Mouse (Mus musculus) forebrain, embryonic 11.5 days (tissue): ENCODE measurements around the gene Myo18a. TPM values are rescaled to one million over a fixed set of nuclear protein-coding genes. Genes with fewer than 3 reads are reported as not detected.
A peak's percentile ranks its signal among the peaks of the same experiment; 100 is the strongest.

Experiments used
- ATAC-seq: fragments of 200-750 bp; cut with Nextera tagmentation; replicated peaks from 2 replicates; pipeline ENCODE4 v1.8.0; 2017; ENCODE audit warnings: moderate TSS enrichment; ENCODE audit not compliant: low FRiP score
- DNase-seq: peaks from one replicate; pipeline ENCODE4 v3.0.0-alpha.2; 2017; ENCODE audit warnings: low spot score
- H3K27ac ChIP-seq: fragments of 300-500 bp; sonication (generic); 2 replicates; pipeline ENCODE4 v1.5.1; 2014; ENCODE audit warnings: low read depth, low read length
- H3K27me3 ChIP-seq: fragments of 300-500 bp; sonication (generic); 2 replicates; pipeline ENCODE4 v1.6.1; 2014; ENCODE audit warnings: mild to moderate bottlenecking, low read length, mixed read lengths; ENCODE audit not compliant: control insufficient read depth, insufficient read depth
- H3K36me3 ChIP-seq: fragments of 300-500 bp; sonication (generic); 2 replicates; pipeline ENCODE4 v1.6.1; 2014; ENCODE audit warnings: mild to moderate bottlenecking, low read length, moderate library complexity, mixed read lengths; ENCODE audit not compliant: control insufficient read depth, insufficient read depth
- H3K4me1 ChIP-seq: fragments of 300-500 bp; sonication (generic); replicated peaks from 2 replicates; pipeline ENCODE4 v1.6.1; 2014; ENCODE audit warnings: low read length, mixed read lengths; ENCODE audit not compliant: control insufficient read depth, insufficient read depth
- H3K4me2 ChIP-seq: fragments of 300-500 bp; sonication (generic); 2 replicates; pipeline ENCODE4 v1.6.1; 2014; ENCODE audit warnings: low read depth, mild to moderate bottlenecking, low read length, moderate library complexity, mixed read lengths; ENCODE audit not compliant: severe bottlenecking
- H3K4me3 ChIP-seq: fragments of 300-500 bp; sonication (generic); 2 replicates; pipeline ENCODE4 v1.5.1; 2014; ENCODE audit warnings: low read depth, low read length
- H3K9ac ChIP-seq: fragments of 300-500 bp; sonication (generic); 2 replicates; pipeline ENCODE4 v1.6.1; 2014; ENCODE audit warnings: low read length
- H3K9me3 ChIP-seq: fragments of 300-500 bp; sonication (generic); 2 replicates; pipeline ENCODE4 v1.6.1; 2016; ENCODE audit warnings: low read length, mixed read lengths; ENCODE audit not compliant: control insufficient read depth
- WGBS: fragments of 180-500 bp; shearing (Covaris S2); extraction: QIAGEN DNeasy Blood & Tissue Kit; methylation state at CpG from one replicate; pipeline ENCODE4 v1.1.7; 2014; 5-methylcytosine and 5-hydroxymethylcytosine counted together
- polyA plus RNA-seq: library from polyadenylated mRNA; unstranded; fragments of >200 nt; fragmentation: Nextera tagmentation; extraction: Ambion mirVana; gene quantifications from 2 replicates; pipeline ENCODE4 v1.2.1, GENCODE M21; 2014

The Myo18a gene
- polyA plus RNA-seq, 1 experiment from 2014 or later: 31.4 TPM

DNA sequence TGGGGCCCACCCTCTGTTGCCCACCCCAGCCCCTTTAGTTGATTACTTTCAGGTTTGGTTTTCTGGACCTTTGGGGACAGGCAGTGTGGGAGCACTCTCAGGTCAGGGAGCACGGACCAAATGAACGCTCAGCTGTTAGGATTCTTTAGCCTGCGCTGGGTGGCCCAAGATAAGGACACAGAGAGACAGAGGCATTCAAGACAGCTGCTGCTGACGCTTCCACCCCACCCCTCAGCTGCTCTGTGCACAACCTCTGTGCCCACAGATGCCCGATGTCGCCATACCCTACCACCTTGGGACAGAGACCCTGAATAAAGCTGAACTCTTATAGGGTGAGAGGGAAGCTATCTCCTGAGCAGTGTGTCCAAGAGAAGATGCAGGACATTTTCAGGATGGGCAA is 47.0 kb downstream of the Myo18a start:
- Histone ChIP-seq H3K27me3 (no peaks in the 10 kb centered on the region), H3K27ac (no peak overlapping the region), H3K9ac (no peak overlapping the region), H3K4me1 (peaks cover 7% of the 10 kb centered on the region), H3K36me3 (no peaks in the 10 kb centered on the region), H3K4me2 (no peak overlapping the region), H3K9me3 (no peaks in the 10 kb centered on the region), H3K4me3 (no peak overlapping the region)
- WGBS: 95% methylated on average over 6 of the region's 6 CpGs
- DNase-seq: no peak
- ATAC-seq: no peak

DNA sequence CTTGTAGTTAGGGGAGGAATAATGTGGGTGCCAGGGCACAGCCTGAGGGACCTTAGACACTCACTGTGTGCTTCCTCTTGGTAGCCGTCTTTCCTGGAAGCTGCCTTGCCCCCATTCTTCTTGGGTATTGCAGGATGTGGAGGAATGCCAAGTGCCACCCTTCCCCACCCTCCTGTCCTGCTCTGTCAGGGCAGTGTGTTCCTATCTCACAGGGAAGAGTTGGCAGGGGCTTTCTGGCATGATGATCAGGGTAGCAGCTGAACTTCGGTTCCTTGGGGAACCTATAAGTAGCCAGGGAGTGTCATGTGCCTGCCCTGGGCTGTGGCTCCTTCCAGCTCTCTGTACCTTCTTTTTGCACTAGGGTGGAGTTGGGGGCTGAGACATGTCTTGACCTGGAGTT is 50.9 kb downstream of the Myo18a start:
- no peak for DNase-seq
- WGBS: 84% methylated on average over 2 of the region's 2 CpGs
- H3K36me3 ChIP-seq: no peaks in the 10 kb centered on the region
- no peaks in the 10 kb centered on the region for H3K4me1 ChIP-seq
- no peaks in the 10 kb centered on the region for H3K9me3 ChIP-seq
- ATAC-seq: no peak
- no peak overlapping the region for H3K4me2 ChIP-seq
- H3K27ac ChIP-seq: no peak overlapping the region
- no peak overlapping the region for H3K4me3 ChIP-seq
- no peak overlapping the region for H3K9ac ChIP-seq
- H3K27me3 ChIP-seq: no peaks in the 10 kb centered on the region

DNA sequence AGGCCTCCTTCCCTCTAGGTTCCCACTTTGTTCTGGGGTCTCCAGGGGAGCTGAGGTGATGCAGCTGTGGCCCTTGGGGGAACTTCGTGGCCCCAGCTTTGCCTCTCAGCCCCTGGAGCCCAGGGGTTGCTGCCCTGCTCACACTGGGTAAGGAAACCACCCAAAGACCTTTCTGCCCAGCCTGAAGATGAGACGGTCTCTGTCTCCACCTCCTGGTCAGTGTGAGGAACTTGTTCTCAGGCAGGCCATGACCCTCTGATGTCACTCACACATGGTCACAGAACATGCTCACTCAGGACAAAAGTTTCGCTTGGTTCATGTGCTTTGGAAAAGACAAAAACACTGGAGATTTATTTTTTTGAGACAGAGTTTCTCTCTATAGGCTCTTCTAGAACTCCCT is 53.0 kb downstream of the Myo18a start:
- no peaks in the 10 kb centered on the region for H3K27me3 ChIP-seq
- no peak overlapping the region for H3K27ac ChIP-seq
- no peaks in the 10 kb centered on the region for H3K9me3 ChIP-seq
- H3K4me2 ChIP-seq: no peak overlapping the region
- H3K4me3 ChIP-seq: no peak overlapping the region
- ATAC-seq (no peak), DNase-seq (peak; percentile 80)
- no peaks in the 10 kb centered on the region for H3K4me1 ChIP-seq
- WGBS: 19% methylated on average over 3 of the region's 3 CpGs
- H3K36me3 ChIP-seq: no peaks in the 10 kb centered on the region
- no peak overlapping the region for H3K9ac ChIP-seq

DNA sequence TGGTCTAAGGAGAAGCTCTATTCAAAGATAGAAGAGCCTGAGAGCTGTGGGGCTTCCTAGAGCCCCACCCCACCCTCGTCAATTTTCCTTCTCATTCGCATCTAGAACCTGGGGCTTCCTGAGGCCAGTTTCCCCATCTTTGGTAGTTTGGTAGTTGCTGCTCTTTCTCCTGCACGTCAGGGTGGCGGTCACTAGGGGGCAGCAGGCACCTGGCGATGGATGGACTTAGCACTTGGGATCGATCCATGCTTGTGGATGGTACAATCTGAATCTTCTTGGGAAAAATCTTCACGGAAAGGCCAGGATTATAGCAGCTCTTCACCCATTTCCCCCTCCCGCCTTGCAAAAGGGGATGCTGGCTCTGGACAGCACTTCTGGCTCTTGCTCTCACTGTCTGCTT is 58.6 kb downstream of the Myo18a start:
- Histone ChIP-seq H3K36me3 (no peaks in the 10 kb centered on the region; the same call in 1 of the 2 replicates), H3K4me2 (no peak overlapping the region), H3K4me1 (0 out of 2 replicates have a peak, but pooled peaks cover 8% of the 10 kb centered on the region), H3K9me3 (no peaks in the 10 kb centered on the region), H3K27me3 (no peaks in the 10 kb centered on the region), H3K27ac (no peak overlapping the region), H3K4me3 (no peak overlapping the region), H3K9ac (no peak overlapping the region)
- WGBS: 19% methylated on average over 8 of the region's 8 CpGs
- ATAC-seq (no peak), DNase-seq (peak; percentile 82)

DNA sequence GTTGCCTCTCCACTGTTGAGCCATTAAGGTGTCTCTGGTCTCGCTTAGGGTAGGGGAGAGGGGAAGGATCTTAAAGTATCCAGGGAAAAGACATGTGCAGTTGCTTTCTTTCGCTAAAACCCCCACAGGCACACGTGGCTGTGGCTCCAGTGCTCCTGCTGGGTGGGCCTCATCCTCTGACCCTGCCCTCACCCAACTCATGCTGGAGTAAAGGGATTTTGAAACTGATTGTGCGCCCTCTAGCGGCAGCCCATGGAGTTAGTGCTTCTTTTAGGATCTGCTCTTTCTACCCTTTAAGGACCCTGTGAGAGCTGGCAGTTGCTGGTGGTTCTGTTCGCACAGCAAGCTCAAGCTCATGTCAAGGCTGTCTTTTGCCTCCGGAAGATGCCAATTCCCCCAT is 59.7 kb downstream of the Myo18a start:
- Histone ChIP-seq H3K4me3 (no peak overlapping the region), H3K9me3 (no peaks in the 10 kb centered on the region), H3K4me1 (peaks cover 10% of the 10 kb centered on the region; the same call in 1 of the 2 replicates), H3K27ac (no peak overlapping the region), H3K36me3 (no peaks in the 10 kb centered on the region; the same call in 1 of the 2 replicates), H3K4me2 (no peak overlapping the region), H3K9ac (no peak overlapping the region), H3K27me3 (no peaks in the 10 kb centered on the region)
- DNase-seq (peak; percentile 89), ATAC-seq (no peak)
- WGBS: 15% methylated on average over 7 of the region's 7 CpGs

DNA sequence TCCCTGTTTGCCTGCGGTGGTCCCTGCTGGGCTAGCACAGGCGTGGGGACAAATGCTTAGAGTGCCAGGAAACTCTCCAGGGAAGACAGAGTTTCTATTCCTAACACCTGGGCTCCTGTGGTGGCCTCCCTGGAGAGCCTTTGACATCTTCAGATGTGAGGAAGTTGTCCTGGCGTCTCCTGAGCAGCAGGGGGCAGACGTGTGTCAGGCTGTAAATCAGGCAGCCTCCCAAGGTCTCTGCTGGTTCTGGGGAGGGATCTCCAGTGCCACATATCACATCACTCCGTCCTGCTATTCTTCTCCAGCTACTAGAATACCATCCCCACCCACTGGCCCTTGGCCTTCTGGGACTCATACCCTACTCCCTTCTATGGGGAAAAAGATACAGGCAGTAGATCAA is 62.8 kb downstream of the Myo18a start:
- no peak overlapping the region for H3K9ac ChIP-seq
- peaks cover 13% of the 10 kb centered on the region for H3K4me1 ChIP-seq
- ATAC-seq: no peak; the same call in 1 of the 2 replicates
- peak; percentile 83 for DNase-seq
- H3K9me3 ChIP-seq: no peaks in the 10 kb centered on the region
- H3K4me2 ChIP-seq: no peak overlapping the region
- H3K27me3 ChIP-seq: peaks cover 3% of the 10 kb centered on the region; the same call in 1 of the 2 replicates
- no peak overlapping the region for H3K27ac ChIP-seq
- under 1% methylated on average over 5 of the region's 5 CpGs for WGBS
- H3K4me3 ChIP-seq: no peak overlapping the region
- no peaks in the 10 kb centered on the region; the same call in 1 of the 2 replicates for H3K36me3 ChIP-seq

DNA sequence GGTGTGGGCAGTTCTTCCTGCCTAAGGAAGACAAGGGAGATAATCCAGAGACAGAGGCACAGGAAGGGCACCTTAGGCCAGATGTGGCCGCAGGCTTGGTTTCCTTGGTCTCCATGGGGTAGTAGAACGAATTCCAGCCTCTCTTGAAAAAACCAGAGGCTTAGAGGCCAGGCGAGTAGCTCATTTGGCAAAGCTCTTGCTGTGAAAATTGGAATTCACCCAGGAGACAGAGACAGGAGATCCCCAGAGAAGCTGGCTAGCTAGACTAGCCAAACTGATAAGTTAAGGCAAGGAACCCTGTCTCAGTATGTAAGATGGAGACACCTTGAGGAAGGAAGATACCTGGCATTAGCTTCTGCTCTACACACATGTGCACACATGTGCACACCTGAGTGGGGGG is 63.3 kb downstream of the Myo18a start:
- H3K9ac ChIP-seq: no peak overlapping the region
- no peak overlapping the region for H3K4me2 ChIP-seq
- DNase-seq: no peak
- no peaks in the 10 kb centered on the region; the same call in 1 of the 2 replicates for H3K36me3 ChIP-seq
- no peaks in the 10 kb centered on the region for H3K9me3 ChIP-seq
- H3K27me3 ChIP-seq: peaks cover 3% of the 10 kb centered on the region; the same call in 1 of the 2 replicates
- H3K4me3 ChIP-seq: no peak overlapping the region
- ATAC-seq: no peak
- no peak overlapping the region for H3K27ac ChIP-seq
- H3K4me1 ChIP-seq: peaks cover 16% of the 10 kb centered on the region
- WGBS: 48% methylated on average over 3 of the region's 3 CpGs

DNA sequence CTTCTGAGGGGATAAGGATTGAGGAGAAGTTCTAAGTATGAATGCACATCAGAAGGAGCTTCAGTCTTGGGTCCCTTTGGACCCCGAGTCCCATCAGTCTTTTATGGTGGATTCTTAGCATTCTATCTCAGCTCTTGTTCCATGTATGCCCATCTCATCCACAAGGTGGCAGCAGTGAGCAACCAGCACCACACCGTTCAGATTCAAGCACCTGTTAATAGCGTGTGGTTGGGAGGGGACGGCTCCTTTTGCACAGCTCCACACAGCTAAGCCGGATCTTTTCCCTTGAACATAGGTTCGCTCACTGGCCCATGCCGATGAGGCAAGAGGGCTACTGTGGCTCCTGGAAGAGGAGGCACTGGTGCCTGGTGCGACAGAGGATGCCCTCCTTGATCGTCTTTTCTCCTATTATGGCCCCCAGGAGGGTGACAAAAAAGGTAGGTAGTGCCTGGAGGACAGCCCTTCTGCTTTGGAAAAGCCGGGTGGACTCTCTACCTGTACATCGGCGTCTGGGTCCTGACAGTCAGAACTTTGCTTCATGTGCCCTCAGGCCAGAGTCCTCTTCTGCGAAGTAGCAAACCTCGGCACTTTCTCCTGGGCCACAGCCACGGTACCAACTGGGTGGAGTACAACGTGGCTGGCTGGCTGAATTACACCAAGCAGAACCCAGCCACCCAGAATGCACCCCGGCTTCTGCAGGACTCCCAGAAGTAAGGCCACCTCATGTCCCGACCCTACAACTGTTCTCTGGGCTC is 64.4 kb downstream of the Myo18a start:
- H3K4me3 ChIP-seq: no peak overlapping the region
- ATAC-seq: 0 out of 2 replicates have a peak, but pooled peaks have one; percentile 61
- peaks cover 3% of the 10 kb centered on the region; the same call in 1 of the 2 replicates for H3K27me3 ChIP-seq
- H3K9ac ChIP-seq: no peak overlapping the region
- H3K4me2 ChIP-seq: no peak overlapping the region
- H3K4me1 ChIP-seq: peaks cover 14% of the 10 kb centered on the region
- no peaks in the 10 kb centered on the region for H3K9me3 ChIP-seq
- 52% methylated on average over 18 of the region's 18 CpGs for WGBS
- H3K27ac ChIP-seq: no peak overlapping the region
- DNase-seq: peak; percentile 91
- H3K36me3 ChIP-seq: no peaks in the 10 kb centered on the region

DNA sequence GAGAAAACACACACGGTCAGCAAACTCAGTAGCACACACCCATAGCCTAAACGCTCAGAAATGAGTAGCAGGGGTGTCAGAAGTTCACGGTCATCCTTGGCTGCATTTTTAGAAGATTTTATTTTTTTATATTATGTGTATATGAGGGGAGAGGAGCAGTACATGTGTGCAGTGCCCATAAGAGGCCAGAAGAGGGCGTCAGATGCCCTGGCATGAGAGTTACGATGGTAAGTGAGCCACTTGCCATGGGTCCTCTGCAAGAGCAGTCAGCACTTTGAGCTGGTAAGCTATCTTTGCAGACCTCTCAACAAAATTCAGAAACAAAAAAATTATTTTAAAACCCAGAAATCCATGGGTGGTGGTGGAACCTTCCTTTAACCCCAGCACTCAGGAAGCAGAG is 65.1 kb downstream of the Myo18a start:
- ATAC-seq (no peak), DNase-seq (no peak)
- Histone ChIP-seq H3K9ac (no peak overlapping the region), H3K4me1 (peaks cover 10% of the 10 kb centered on the region), H3K4me2 (no peak overlapping the region), H3K27me3 (peaks cover 3% of the 10 kb centered on the region; the same call in 1 of the 2 replicates), H3K9me3 (no peaks in the 10 kb centered on the region), H3K36me3 (no peaks in the 10 kb centered on the region), H3K4me3 (no peak overlapping the region), H3K27ac (no peak overlapping the region)
- WGBS: 85% methylated on average over 5 of the region's 5 CpGs
